Mouse (Mus musculus) heart, adult 2 months (tissue): ENCODE measurements around the gene Map4k4. TPM values are rescaled to one million over a fixed set of nuclear protein-coding genes. Genes with fewer than 3 reads are reported as not detected.

Source experiments
- DNase-seq, 2 experiments: peaks; one replicate each; pipeline ENCODE4 v3.0.0; 2021
- H3K27ac ChIP-seq: fragments of 200-600 bp; 2 replicates; pipeline ENCODE4 v1.8.1; 2022
- H3K27me3 ChIP-seq: fragments of 200-500 bp; 2 replicates; pipeline ENCODE4 v1.6.1; 2012; ENCODE audit warnings: mild to moderate bottlenecking, low read length, inconsistent platforms, mixed read lengths; ENCODE audit not compliant: control insufficient read depth, insufficient read depth
- H3K36me3 ChIP-seq: fragments of 200-500 bp; 2 replicates; pipeline ENCODE4 v1.6.1; 2012; ENCODE audit warnings: low read length, inconsistent platforms; ENCODE audit not compliant: control insufficient read depth, insufficient read depth
- H3K4me1 ChIP-seq: fragments of 200-500 bp; 2 replicates; pipeline ENCODE4 v1.6.1; 2011; ENCODE audit warnings: low read length; ENCODE audit not compliant: control insufficient read depth, insufficient read depth
- H3K4me3 ChIP-seq: fragments of 200-600 bp; 2 replicates; pipeline ENCODE4 v1.8.1; 2022
- H3K79me2 ChIP-seq: fragments of 200-500 bp; replicated peaks from 2 replicates; pipeline ENCODE4 v1.6.1; 2012; ENCODE audit warnings: mild to moderate bottlenecking, inconsistent platforms, low read length, moderate library complexity, mixed read lengths; ENCODE audit not compliant: control insufficient read depth, insufficient read depth
- H3K9ac ChIP-seq: fragments of 200-500 bp; 2 replicates; pipeline ENCODE4 v1.6.1; 2012; ENCODE audit warnings: low read depth, mild to moderate bottlenecking, control low read depth, inconsistent platforms, low read length, mixed read lengths
- CTCF ChIP-seq: fragments of 200-600 bp; IDR thresholded peaks from 2 replicates; pipeline ENCODE4 v1.8.1; 2022; ENCODE audit warnings: antibody characterized with exemption, mild to moderate bottlenecking, moderate library complexity
- EP300 ChIP-seq: fragments of 200-500 bp; IDR thresholded peaks from 2 replicates; pipeline ENCODE4 v1.6.1; 2011; ENCODE audit warnings: low read depth, low read length, control low read depth; ENCODE audit not compliant: insufficient read depth
- POLR2A ChIP-seq: fragments of 200-500 bp; IDR thresholded peaks from 2 replicates; pipeline ENCODE4 v1.6.1; 2011; ENCODE audit warnings: mild to moderate bottlenecking, low read depth, low read length, control low read depth; ENCODE audit not compliant: insufficient read depth
- WGBS: fragments of 180-500 bp; shearing (Covaris S2); methylation state at CpG from one replicate; pipeline ENCODE4 v1.1.7; 2018; 5-methylcytosine and 5-hydroxymethylcytosine counted together
- intact Hi-C: fragments of 180-260 bp; cut with DNase I; formaldehyde crosslinking; loops from one replicate; pipeline ENCODE4 v1.15.1; 2025
- polyA plus RNA-seq: library from polyadenylated mRNA; depleted of rRNA; stranded (reverse); fragments of >200 nt; gene quantifications from 2 replicates; pipeline ENCODE4 v1.2.3, GENCODE M21; 2012
- total RNA-seq, 2 experiments: library from RNA; stranded (reverse); gene quantifications; 2 replicates each; pipeline ENCODE4 v1.2.3; 2021

Gene Map4k4
- total and polyA plus RNA-seq, 3 experiments: 85.2 to 134 (median 129) TPM

DNA sequence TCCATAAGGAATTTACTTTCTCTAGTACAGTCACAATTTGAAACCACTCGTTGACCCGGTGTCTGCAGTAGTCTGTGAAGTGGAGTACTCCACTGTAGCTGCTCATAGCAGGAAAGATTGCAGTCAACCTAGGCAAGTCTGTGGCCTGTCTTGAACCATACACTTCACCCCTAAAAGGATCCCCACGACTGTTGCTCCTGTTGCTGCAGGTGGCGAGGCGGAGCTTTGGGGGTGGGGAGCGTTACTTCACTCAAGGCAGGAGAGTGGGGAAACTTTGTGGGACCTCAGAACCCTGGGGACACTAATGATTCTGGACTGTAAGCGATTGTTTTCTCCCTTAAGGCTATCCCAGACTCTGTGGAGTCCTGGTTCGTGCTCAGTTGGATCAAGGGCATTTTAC is 34.2 kb downstream of the Map4k4 start:
- intact Hi-C loops: loop anchor here (1.0 to 5.0 kb wide), 3 partner anchors 33 to 173 kb away; partner anchors contain the start of genes Gm3646 and Map4k4
- WGBS: 56% methylated on average over 8 of the region's 8 CpGs
- no peak for TF ChIP-seq POLR2A
- TF ChIP-seq CTCF: no peak
- no peak for TF ChIP-seq EP300

DNA sequence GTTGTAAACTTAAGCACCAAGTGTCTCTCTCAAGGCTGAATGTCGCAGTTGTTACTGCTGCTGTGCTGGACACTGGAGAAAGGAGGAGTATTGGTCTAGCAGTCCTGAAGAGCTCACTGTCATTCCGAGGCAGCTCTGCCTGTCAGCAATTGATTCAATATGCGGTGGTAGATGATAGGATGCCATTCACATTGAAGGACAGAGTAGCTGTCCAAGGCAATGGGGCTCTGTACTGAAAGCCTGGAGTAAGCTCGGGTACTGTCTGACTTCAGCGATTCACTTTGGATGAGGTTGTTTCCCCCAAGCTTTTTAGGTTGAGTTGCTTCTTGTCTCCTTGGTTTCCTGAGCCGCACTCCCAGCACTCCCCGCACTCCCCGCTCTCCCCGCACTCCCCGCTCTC is 34.9 kb downstream of the Map4k4 start:
- peak overlapping the region; percentile 13 for H3K4me3 ChIP-seq
- H3K9ac ChIP-seq: peak overlapping the region; percentile 31; the same call in 1 of the 2 replicates
- 5% methylated on average over 10 of the region's 10 CpGs for WGBS
- intact Hi-C loops: loop anchor here (1.0 to 5.0 kb wide), 4 partner anchors 25 to 173 kb away; partner anchors contain the start of genes Gm3646 and Map4k4
- no peak for TF ChIP-seq CTCF
- TF ChIP-seq POLR2A: no peak
- TF ChIP-seq EP300: no peak
- peaks cover 11% of the 10 kb centered on the region for H3K79me2 ChIP-seq
- peaks cover 15% of the 10 kb centered on the region for H3K36me3 ChIP-seq
- no peak for DNase-seq
- H3K27ac ChIP-seq: no peak overlapping the region
- H3K27me3 ChIP-seq: no peaks in the 10 kb centered on the region
- H3K4me1 ChIP-seq: peaks cover 56% of the 10 kb centered on the region

More for the DNA sequence above, 34.2 kb downstream of the Map4k4 start:
- no peaks in the 10 kb centered on the region for H3K27me3 ChIP-seq
- H3K4me3 ChIP-seq: no peak overlapping the region
- peaks cover 14% of the 10 kb centered on the region for H3K79me2 ChIP-seq
- peaks cover 59% of the 10 kb centered on the region for H3K4me1 ChIP-seq
- DNase-seq: peak in 1 of 2 experiments; percentile 17
- H3K9ac ChIP-seq: no peak overlapping the region
- H3K27ac ChIP-seq: no peak overlapping the region
- H3K36me3 ChIP-seq: peaks cover 15% of the 10 kb centered on the region

DNA sequence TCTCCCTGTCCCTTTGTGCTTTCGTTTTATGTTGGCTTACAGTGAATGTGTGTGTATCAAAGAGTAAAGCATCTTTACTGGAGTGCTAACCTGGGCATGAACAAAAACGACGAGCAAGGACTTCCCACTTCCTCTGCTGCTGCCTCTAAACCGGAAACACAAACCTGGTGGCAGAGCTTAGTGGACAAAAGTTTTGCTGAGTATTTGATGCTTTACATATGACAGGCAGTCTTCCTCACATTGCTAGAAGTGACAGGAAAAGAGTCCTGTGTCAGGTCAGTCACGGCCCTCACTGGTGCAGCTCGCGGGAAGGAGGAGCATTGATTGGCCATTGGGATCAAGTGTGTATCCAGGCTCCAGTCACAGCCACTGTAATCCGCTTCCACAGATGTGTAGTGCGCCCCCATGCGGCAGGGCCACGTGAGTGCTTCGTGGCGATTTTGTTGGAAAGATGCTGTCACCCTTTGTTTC is 35.7 kb downstream of the Map4k4 start:
- intact Hi-C loops: loop anchor here (2.0 to 5.0 kb wide), 3 partner anchors 26 to 129 kb away; partner anchors contain the start of genes Gm3646 and Map4k4
- Histone ChIP-seq H3K79me2 (peaks cover 11% of the 10 kb centered on the region), H3K36me3 (peaks cover 18% of the 10 kb centered on the region), H3K9ac (peak overlapping the region; percentile 18; the same call in 1 of the 2 replicates), H3K27me3 (no peaks in the 10 kb centered on the region), H3K4me3 (peak overlapping the region; percentile 34), H3K27ac (peak overlapping the region; percentile 8), H3K4me1 (peaks cover 57% of the 10 kb centered on the region)
- DNase-seq: peak; percentile 86 to 88
- 1% methylated on average over 13 of the region's 13 CpGs for WGBS
- peak; percentile 31; the same call in 1 of the 2 replicates for TF ChIP-seq POLR2A
- peak; percentile 94 for TF ChIP-seq CTCF
- TF ChIP-seq EP300: peak; percentile 80

DNA sequence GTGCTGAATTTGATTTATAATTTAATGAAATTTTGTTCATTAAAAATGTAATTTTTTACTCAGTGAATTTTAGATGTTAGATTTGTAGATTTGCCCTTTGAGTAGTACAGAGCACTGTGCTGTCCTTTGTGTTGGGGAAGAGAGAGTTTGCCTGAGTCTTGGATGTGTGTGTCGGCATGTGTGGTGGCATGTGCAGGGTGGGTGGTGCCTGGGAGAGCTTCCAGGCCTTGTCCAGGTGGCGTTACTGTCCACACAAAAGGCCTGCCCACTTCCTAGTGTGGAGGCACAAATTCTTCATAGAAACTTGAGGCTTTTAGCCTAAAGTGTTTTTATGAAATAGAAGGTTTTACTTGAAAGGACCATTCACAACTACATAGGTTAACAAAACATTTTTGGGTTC is 36.2 kb downstream of the Map4k4 start:
- Histone ChIP-seq H3K4me1 (peaks cover 56% of the 10 kb centered on the region), H3K36me3 (peaks cover 22% of the 10 kb centered on the region), H3K79me2 (peaks cover 11% of the 10 kb centered on the region), H3K27ac (no peak overlapping the region; the same call in 1 of the 2 replicates), H3K4me3 (no peak overlapping the region), H3K27me3 (no peaks in the 10 kb centered on the region), H3K9ac (no peak overlapping the region)
- intact Hi-C loops: loop anchor here (2.0 to 5.0 kb wide), 3 partner anchors 26 to 130 kb away; partner anchors contain the start of genes Gm3646 and Map4k4
- WGBS: 15% methylated on average over 2 of the region's 2 CpGs
- no peak for DNase-seq
- no peak for TF ChIP-seq POLR2A
- TF ChIP-seq EP300: no peak
- TF ChIP-seq CTCF: no peak

DNA sequence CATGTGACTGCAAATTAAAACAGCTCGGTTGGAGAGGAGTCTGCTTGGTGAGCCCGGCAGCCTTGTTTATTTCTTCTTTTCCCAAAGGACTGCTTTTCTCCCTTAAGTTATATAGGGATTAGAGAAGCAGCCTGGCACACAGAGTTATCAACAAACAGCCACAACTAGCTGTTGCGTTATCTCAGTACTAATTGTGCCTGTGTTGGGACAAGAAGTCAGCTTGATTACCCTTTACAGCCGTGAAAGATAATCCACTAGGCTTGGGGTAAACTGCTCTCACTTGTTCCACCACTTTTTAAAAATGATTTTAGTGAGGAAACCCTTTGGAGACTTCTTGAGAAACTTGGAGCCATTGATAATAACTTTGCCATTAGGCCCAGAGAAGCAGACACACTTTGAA is 36.9 kb downstream of the Map4k4 start:
- TF ChIP-seq CTCF: no peak
- intact Hi-C loops: loop anchor here (2.0 to 5.0 kb wide), 4 partner anchors 27 to 251 kb away; partner anchors contain the start of genes Gm3646 and Map4k4
- no peak for DNase-seq
- Histone ChIP-seq H3K27me3 (no peaks in the 10 kb centered on the region), H3K9ac (no peak overlapping the region), H3K4me1 (peaks cover 50% of the 10 kb centered on the region), H3K4me3 (no peak overlapping the region), H3K36me3 (peaks cover 27% of the 10 kb centered on the region), H3K27ac (peak overlapping the region; percentile 1; the same call in 1 of the 2 replicates), H3K79me2 (peaks cover 11% of the 10 kb centered on the region)
- 23% methylated on average over 4 of the region's 4 CpGs for WGBS

DNA sequence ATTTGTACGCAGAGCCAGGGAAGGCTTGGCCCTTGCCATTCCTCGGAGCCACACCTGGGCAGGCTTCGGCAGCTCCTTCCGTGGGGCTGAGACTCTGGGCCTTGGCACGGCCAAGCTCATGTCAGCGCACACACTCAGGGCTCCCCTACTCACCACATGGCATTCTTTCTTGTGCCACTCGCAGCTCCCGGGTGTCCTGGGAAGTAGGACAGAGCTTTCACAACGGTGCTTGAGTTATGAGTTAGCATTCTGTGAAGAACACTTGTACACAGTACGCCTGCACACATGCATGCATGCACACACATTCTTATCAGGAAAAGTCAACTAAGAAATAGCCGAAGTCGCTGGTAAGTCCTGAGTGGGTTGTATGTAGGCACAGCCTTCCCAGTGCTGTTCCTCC is 38.7 kb downstream of the Map4k4 start:
- TF ChIP-seq CTCF: no peak
- no peak for TF ChIP-seq POLR2A
- no peak for TF ChIP-seq EP300
- no peaks in the 10 kb centered on the region for H3K27me3 ChIP-seq
- H3K4me1 ChIP-seq: peaks cover 43% of the 10 kb centered on the region
- H3K27ac ChIP-seq: no peak overlapping the region
- no peak overlapping the region for H3K4me3 ChIP-seq
- H3K36me3 ChIP-seq: peaks cover 27% of the 10 kb centered on the region
- 44% methylated on average over 12 of the region's 12 CpGs for WGBS
- DNase-seq: no peak
- H3K79me2 ChIP-seq: peaks cover 5% of the 10 kb centered on the region
- no peak overlapping the region for H3K9ac ChIP-seq
- intact Hi-C loops: loop anchor here (2.0 to 5.0 kb wide), 3 partner anchors 37 to 253 kb away; partner anchors contain the start of genes Gm3646 and Map4k4
